Mouse (Mus musculus): ENCODE measurements at regions not wholly inside any gene's neighbourhood (a gene's known extent, or its start where the extent isn't known, plus 50 kb on each side); places are given as distances from the start of the nearest gene placed in this dataset.
A peak's percentile ranks its signal among the peaks of the same experiment; 100 is the strongest.
"Not testable (repeated sequence)": the region's sequence is repeated elsewhere in the genome, so short reads cannot be mapped to it uniquely, and the experiment has no call there.

- no peak for DNase-seq (ENCODE audit: low read depth, low spot score)
Measured at GRCm38 (mm10) chr1:64463715-64464290, 68.6 kb upstream of the Creb1 start.

GRCm38 (mm10) chr1:64461616-64462015 is 70.8 kb upstream of the Creb1 start:
- not testable (repeated sequence) for DNase-seq (ENCODE audit: low read depth, low spot score)

- DNase-seq (ENCODE audit: low read depth, low spot score) = no peak
Measured at GRCm38 (mm10) chr1:64457872-64458271, 74.6 kb upstream of the Creb1 start.

GRCm38 (mm10) chr1:64449141-64449540 is 83.3 kb upstream of the Creb1 start:
- no peak for DNase-seq (ENCODE audit: low read depth, low spot score)

GRCm38 (mm10) chr1:64448090-64448489 is 84.4 kb upstream of the Creb1 start:
- DNase-seq (ENCODE audit: low read depth, low spot score) = no peak

- DNase-seq (ENCODE audit: low read depth, low spot score) = no peak
Measured at GRCm38 (mm10) chr1:64446492-64446891, 86.0 kb upstream of the Creb1 start.

- peak; percentile 36 for DNase-seq (ENCODE audit: low read depth, low spot score)
Measured at GRCm38 (mm10) chr1:64445919-64446318, 86.5 kb upstream of the Creb1 start.

GRCm38 (mm10) chr1:64443436-64443835 is 89.0 kb upstream of the Creb1 start:
- DNase-seq (ENCODE audit: low read depth, low spot score) = no peak

- no peak for DNase-seq (ENCODE audit: low read depth, low spot score)
Measured at GRCm38 (mm10) chr1:64442179-64442874, 90.1 kb upstream of the Creb1 start.

GRCm38 (mm10) chr1:64423256-64423655 is 109.2 kb upstream of the Creb1 start:
- DNase-seq (ENCODE audit: low read depth, low spot score) = no peak

- no peak for DNase-seq (ENCODE audit: low read depth, low spot score)
Measured at GRCm38 (mm10) chr1:64418567-64418966, 113.9 kb upstream of the Creb1 start.

GRCm38 (mm10) chr1:64415906-64416305 is 116.5 kb upstream of the Creb1 start:
- no peak for DNase-seq (ENCODE audit: low read depth, low spot score)

GRCm38 (mm10) chr1:64413181-64413560 is 119.3 kb upstream of the Creb1 start:
- DNase-seq (ENCODE audit: low read depth, low spot score) = no peak

- DNase-seq (ENCODE audit: low read depth, low spot score) = no peak
Measured at GRCm38 (mm10) chr1:64412481-64413180, 119.8 kb upstream of the Creb1 start.

GRCm38 (mm10) chr1:64411851-64412480 is 120.5 kb upstream of the Creb1 start:
- DNase-seq (ENCODE audit: low read depth, low spot score) = no peak

- no peak for DNase-seq (ENCODE audit: low read depth, low spot score)
Measured at GRCm38 (mm10) chr1:64408807-64409582, 123.5 kb upstream of the Creb1 start.

GRCm38 (mm10) chr1:64391525-64391924 is 140.9 kb upstream of the Creb1 start:
- DNase-seq (ENCODE audit: low read depth, low spot score) = no peak

- DNase-seq (ENCODE audit: low read depth, low spot score) = no peak
Measured at GRCm38 (mm10) chr1:64381264-64381663, 151.2 kb upstream of the Creb1 start.

GRCm38 (mm10) chr1:64376426-64376825 is 156.0 kb upstream of the Creb1 start:
- DNase-seq (ENCODE audit: low read depth, low spot score) = not testable (repeated sequence)

- DNase-seq (ENCODE audit: low read depth, low spot score) = no peak
Measured at GRCm38 (mm10) chr1:64374286-64375071, 158.0 kb upstream of the Creb1 start.

- no peak for DNase-seq (ENCODE audit: low read depth, low spot score)
Measured at GRCm38 (mm10) chr1:64364095-64364494, 168.3 kb upstream of the Creb1 start.

All from WW6 (cell line).